Mouse (Mus musculus) lung, embryonic 16.5 days (tissue): ENCODE measurements around the gene Fbxo27. TPM values are rescaled to one million over a fixed set of nuclear protein-coding genes. Genes with fewer than 3 reads are reported as not detected.
"Not testable (repeated sequence)": the region's sequence is repeated elsewhere in the genome, so short reads cannot be mapped to it uniquely, and the experiment has no call there.

ENCODE experiments used
- ATAC-seq: fragments of 200-750 bp; cut with Nextera tagmentation; 2 replicates; pipeline ENCODE4 v1.8.0; 2017; ENCODE audit warnings: low read depth, mild to moderate bottlenecking, moderate library complexity
- H3K27ac ChIP-seq: fragments of 300-500 bp; sonication (generic); 2 replicates; pipeline ENCODE4 v1.5.1; 2014; ENCODE audit warnings: mild to moderate bottlenecking, control low read depth, low read length
- H3K27me3 ChIP-seq: fragments of 300-500 bp; sonication (generic); 2 replicates; pipeline ENCODE4 v1.6.1; 2014; ENCODE audit warnings: low read depth, low read length, mixed read lengths; ENCODE audit not compliant: control insufficient read depth, insufficient read depth
- H3K36me3 ChIP-seq: fragments of 300-500 bp; sonication (generic); 2 replicates; pipeline ENCODE4 v1.6.1; 2014; ENCODE audit warnings: low read length; ENCODE audit not compliant: control insufficient read depth, insufficient read depth
- H3K4me1 ChIP-seq: fragments of 300-500 bp; sonication (generic); replicated peaks from 2 replicates; pipeline ENCODE4 v1.6.1; 2014; ENCODE audit warnings: low read length, mixed read lengths; ENCODE audit not compliant: control insufficient read depth, insufficient read depth
- H3K4me2 ChIP-seq: fragments of 300-500 bp; sonication (generic); 2 replicates; pipeline ENCODE4 v1.6.1; 2014; ENCODE audit warnings: low read depth, low read length, control low read depth
- H3K4me3 ChIP-seq: fragments of 300-500 bp; sonication (generic); 2 replicates; pipeline ENCODE4 v1.5.1; 2014; ENCODE audit warnings: mild to moderate bottlenecking, low read length, control low read depth
- H3K9ac ChIP-seq: fragments of 300-500 bp; sonication (generic); 2 replicates; pipeline ENCODE4 v1.6.1; 2014; ENCODE audit warnings: low read length, control low read depth
- H3K9me3 ChIP-seq: fragments of 300-500 bp; sonication (generic); 2 replicates; pipeline ENCODE4 v1.6.1; 2016; ENCODE audit warnings: low read length; ENCODE audit not compliant: control insufficient read depth
- WGBS: fragments of 180-500 bp; shearing (Covaris S2); extraction: QIAGEN DNeasy Blood & Tissue Kit; methylation state at CpG from one replicate; pipeline ENCODE4 v1.1.7; 2014; 5-methylcytosine and 5-hydroxymethylcytosine counted together
- polyA plus RNA-seq: library from polyadenylated mRNA; unstranded; fragments of >200 nt; fragmentation: Nextera tagmentation; extraction: Ambion mirVana; gene quantifications from 2 replicates; pipeline ENCODE4 v1.2.1, GENCODE M21; 2015

The Fbxo27 gene
- polyA plus RNA-seq, 1 experiment from 2014 or later: 6.9 TPM

GRCm38 (mm10) chr7:28672786-28673185 is 19.9 kb upstream of the Fbxo27 start:
- H3K4me1 ChIP-seq, H3K4me2 ChIP-seq, ATAC-seq, H3K4me3 ChIP-seq, H3K36me3 ChIP-seq, H3K9ac ChIP-seq, H3K9me3 ChIP-seq, H3K27ac ChIP-seq, H3K27me3 ChIP-seq: not testable (repeated sequence)
- WGBS: 59% methylated on average over 5 of the region's 5 CpGs

- no peak overlapping the region for H3K4me3 ChIP-seq
- no peak for ATAC-seq
- no peaks in the 10 kb centered on the region for H3K27me3 ChIP-seq
- H3K27ac ChIP-seq: no peak overlapping the region
- H3K36me3 ChIP-seq: no peaks in the 10 kb centered on the region
- no peaks in the 10 kb centered on the region for H3K9me3 ChIP-seq
- no peak overlapping the region for H3K9ac ChIP-seq
- H3K4me2 ChIP-seq: no peak overlapping the region
- WGBS: 70% methylated on average over 9 of the region's 9 CpGs
- no peaks in the 10 kb centered on the region for H3K4me1 ChIP-seq
Observed at GRCm38 (mm10) chr7:28674994-28675393, 17.7 kb upstream of the Fbxo27 start.

- 37% methylated on average over 11 of the region's 11 CpGs for WGBS
- no peak for ATAC-seq
- no peaks in the 10 kb centered on the region for H3K9me3 ChIP-seq
Observed at GRCm38 (mm10) chr7:28675746-28676145, 16.9 kb upstream of the Fbxo27 start.

GRCm38 (mm10) chr7:28676811-28677541 is 15.7 kb upstream of the Fbxo27 start:
- Histone ChIP-seq H3K4me1 (no peaks in the 10 kb centered on the region), H3K4me2 (no peak overlapping the region), H3K9me3 (no peaks in the 10 kb centered on the region), H3K4me3 (no peak overlapping the region), H3K9ac (no peak overlapping the region), H3K36me3 (no peaks in the 10 kb centered on the region), H3K27me3 (no peaks in the 10 kb centered on the region), H3K27ac (no peak overlapping the region)
- 67% methylated on average over 13 of the region's 13 CpGs for WGBS
- no peak for ATAC-seq

More at GRCm38 (mm10) chr7:28675746-28676145, 16.9 kb upstream of the Fbxo27 start:
- Histone ChIP-seq H3K9ac (no peak overlapping the region), H3K27me3 (no peaks in the 10 kb centered on the region), H3K4me1 (no peaks in the 10 kb centered on the region), H3K36me3 (no peaks in the 10 kb centered on the region), H3K27ac (no peak overlapping the region), H3K4me2 (no peak overlapping the region), H3K4me3 (no peak overlapping the region)

- H3K4me1 ChIP-seq: no peaks in the 10 kb centered on the region
- no peak overlapping the region for H3K9ac ChIP-seq
- no peaks in the 10 kb centered on the region for H3K27me3 ChIP-seq
- H3K4me2 ChIP-seq: no peak overlapping the region
- 85% methylated on average over 8 of the region's 8 CpGs for WGBS
- H3K27ac ChIP-seq: no peak overlapping the region
- H3K4me3 ChIP-seq: no peak overlapping the region
- no peaks in the 10 kb centered on the region for H3K36me3 ChIP-seq
- H3K9me3 ChIP-seq: no peaks in the 10 kb centered on the region
- no peak for ATAC-seq
Observed at GRCm38 (mm10) chr7:28677624-28678023, 15.0 kb upstream of the Fbxo27 start.

GRCm38 (mm10) chr7:28691075-28691474 is 1.6 kb upstream of the Fbxo27 start:
- H3K4me3 ChIP-seq: no peak overlapping the region
- no peaks in the 10 kb centered on the region for H3K9me3 ChIP-seq
- no peaks in the 10 kb centered on the region for H3K36me3 ChIP-seq
- H3K4me2 ChIP-seq: no peak overlapping the region
- H3K27me3 ChIP-seq: no peaks in the 10 kb centered on the region; the same call in 1 of the 2 replicates
- no peak overlapping the region for H3K9ac ChIP-seq
- WGBS: 54% methylated on average over 7 of the region's 7 CpGs
- H3K4me1 ChIP-seq: 0 out of 2 replicates have a peak, but pooled peaks cover 7% of the 10 kb centered on the region
- ATAC-seq: no peak
- no peak overlapping the region for H3K27ac ChIP-seq

- Histone ChIP-seq H3K4me1 (0 out of 2 replicates have a peak, but pooled peaks cover 7% of the 10 kb centered on the region), H3K27me3 (no peaks in the 10 kb centered on the region; the same call in 1 of the 2 replicates), H3K9ac (peak overlapping the region; percentile 63), H3K4me2 (peak overlapping the region; percentile 86), H3K4me3 (peak overlapping the region; percentile 64), H3K27ac (no peak overlapping the region), H3K36me3 (no peaks in the 10 kb centered on the region), H3K9me3 (no peaks in the 10 kb centered on the region)
- ATAC-seq: peak; percentile 91
- under 1% methylated on average over 36 of the region's 38 CpGs for WGBS
Observed at GRCm38 (mm10) chr7:28693321-28693966, 795 bp downstream of the Fbxo27 start.

GRCm38 (mm10) chr7:28694423-28694822 is 1.8 kb downstream of the Fbxo27 start:
- WGBS: 7% methylated on average over 14 of the region's 14 CpGs
- peak overlapping the region; percentile 86 for H3K4me2 ChIP-seq
- peak overlapping the region; percentile 17; the same call in 1 of the 2 replicates for H3K27ac ChIP-seq
- 0 out of 2 replicates have a peak overlapping the region, but pooled peaks have one; percentile 24 for H3K9ac ChIP-seq
- no peak for ATAC-seq
- H3K9me3 ChIP-seq: no peaks in the 10 kb centered on the region
- no peaks in the 10 kb centered on the region; the same call in 1 of the 2 replicates for H3K27me3 ChIP-seq
- H3K36me3 ChIP-seq: no peaks in the 10 kb centered on the region
- peak overlapping the region; percentile 64 for H3K4me3 ChIP-seq
- H3K4me1 ChIP-seq: 0 out of 2 replicates have a peak, but pooled peaks cover 7% of the 10 kb centered on the region

- Histone ChIP-seq H3K9me3 (no peaks in the 10 kb centered on the region), H3K4me2 (peak overlapping the region; percentile 86; the same call in 1 of the 2 replicates), H3K27me3 (no peaks in the 10 kb centered on the region; the same call in 1 of the 2 replicates), H3K9ac (no peak overlapping the region), H3K36me3 (no peaks in the 10 kb centered on the region), H3K4me3 (no peak overlapping the region), H3K4me1 (0 out of 2 replicates have a peak, but pooled peaks cover 7% of the 10 kb centered on the region), H3K27ac (no peak overlapping the region)
- no peak for ATAC-seq
- 44% methylated on average over 8 of the region's 8 CpGs for WGBS
Observed at GRCm38 (mm10) chr7:28694966-28695511, 2.4 kb downstream of the Fbxo27 start.
